Mouse (Mus musculus) CD8-positive naive resting alpha-beta T cell, adult 2 months (primary cell): ENCODE measurements around the gene Olfr1006.
"Not testable (repeated sequence)": the region's sequence is repeated elsewhere in the genome, so short reads cannot be mapped to it uniquely, and the experiment has no call there.

Source experiments
- DNase-seq, 2 experiments: peaks; one replicate each; pipeline ENCODE4 v3.0.0; 2022; ENCODE audit warnings: low read depth in 2 of 2, low spot score in 2 of 2

Gene Olfr1006

GRCm38 (mm10) chr2:85678667-85679066 lies at the start of gene Olfr1006:
Olfr1006 (minus strand) TSS chr2:85678767.
- no peak for DNase-seq

- DNase-seq = no peak
Observed at GRCm38 (mm10) chr2:85725793-85726192, 47.2 kb upstream of the Olfr1006 start.

- no peak for DNase-seq
Observed at GRCm38 (mm10) chr2:85715119-85715518, 36.6 kb upstream of the Olfr1006 start, which contains the start of gene Olfr1009. Olfr1009 (plus strand) TSS chr2:85715419.

- no peak for DNase-seq
Observed at GRCm38 (mm10) chr2:85711159-85711558, 32.6 kb upstream of the Olfr1006 start.

GRCm38 (mm10) chr2:85710680-85711079 lies 32.1 kb upstream of the Olfr1006 start:
- not testable (repeated sequence) for DNase-seq

GRCm38 (mm10) chr2:85689131-85689530 lies 10.6 kb upstream of the Olfr1006 start, which contains the start of gene Olfr1008:
Olfr1008 (plus strand) TSS chr2:85689431.
- no peak for DNase-seq

GRCm38 (mm10) chr2:85664355-85664754 lies 14.2 kb downstream of the Olfr1006 start, which contains the start of gene Olfr154:
Olfr154 (minus strand) TSS chr2:85664455.
- not testable (repeated sequence) for DNase-seq

- DNase-seq = no peak
Observed at GRCm38 (mm10) chr2:85650604-85651003, 28.0 kb downstream of the Olfr1006 start, which contains the start of gene Olfr1002. Olfr1002 (minus strand) TSS chr2:85650704.
